Mouse (Mus musculus): ENCODE measurements around the gene Stk39.

The Stk39 gene

DNA sequence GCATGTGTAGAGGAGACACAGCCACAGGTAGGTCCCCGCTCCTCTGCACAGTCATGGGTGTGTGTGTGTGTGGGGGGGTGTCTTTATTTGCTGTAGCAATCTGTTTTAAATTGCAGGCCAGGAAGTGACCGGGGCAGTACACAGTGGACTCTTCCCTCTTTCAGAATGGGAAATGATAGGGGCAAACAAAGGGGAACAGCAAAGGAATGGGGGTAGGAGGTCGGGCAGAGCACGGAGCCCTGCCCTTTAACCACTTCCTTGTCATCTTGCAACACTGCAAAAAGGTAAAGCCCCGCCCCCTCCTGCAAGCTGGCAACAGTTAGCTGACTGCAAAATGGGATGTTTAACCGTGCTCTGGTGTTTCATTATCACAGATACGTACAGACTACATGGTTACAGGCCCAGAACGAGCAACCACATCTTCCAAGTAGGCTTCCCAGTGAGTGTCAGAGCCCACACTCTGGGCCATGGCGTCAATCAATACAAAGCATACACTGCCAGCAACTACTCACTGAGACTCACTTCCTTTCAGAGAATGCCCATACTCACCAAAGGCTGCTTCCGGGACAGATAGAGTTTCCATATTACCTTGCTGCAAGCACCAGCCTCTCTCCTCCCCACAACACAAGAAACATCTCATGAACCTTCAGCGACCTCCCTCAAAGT, 89.5 kb downstream of the Stk39 start:
- DNase-seq (ENCODE audit: low spot score in 2 of 2): peak in 1 of 2 experiments; percentile 8

DNA sequence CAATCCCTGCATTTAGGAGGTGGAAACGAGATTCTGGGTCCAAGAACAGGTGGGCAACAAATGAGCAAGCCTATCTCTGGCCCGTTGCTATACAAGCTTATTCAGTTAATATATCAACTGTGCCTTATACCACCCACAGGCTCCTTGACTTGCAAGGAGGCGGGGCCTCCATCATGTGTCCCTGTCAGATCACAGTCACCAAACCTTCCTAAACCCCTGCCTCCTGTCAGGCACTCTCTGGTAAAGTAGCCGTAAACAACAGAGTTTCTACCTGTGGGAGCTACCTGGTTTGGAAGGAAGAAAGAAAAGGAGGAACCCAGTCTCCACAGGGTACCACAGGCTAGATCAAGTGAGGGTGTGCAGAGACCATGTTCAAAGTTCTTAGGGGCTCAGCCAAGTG, 90.2 kb downstream of the Stk39 start:
- DNase-seq (ENCODE audit: low spot score in 2 of 2): no peak

DNA sequence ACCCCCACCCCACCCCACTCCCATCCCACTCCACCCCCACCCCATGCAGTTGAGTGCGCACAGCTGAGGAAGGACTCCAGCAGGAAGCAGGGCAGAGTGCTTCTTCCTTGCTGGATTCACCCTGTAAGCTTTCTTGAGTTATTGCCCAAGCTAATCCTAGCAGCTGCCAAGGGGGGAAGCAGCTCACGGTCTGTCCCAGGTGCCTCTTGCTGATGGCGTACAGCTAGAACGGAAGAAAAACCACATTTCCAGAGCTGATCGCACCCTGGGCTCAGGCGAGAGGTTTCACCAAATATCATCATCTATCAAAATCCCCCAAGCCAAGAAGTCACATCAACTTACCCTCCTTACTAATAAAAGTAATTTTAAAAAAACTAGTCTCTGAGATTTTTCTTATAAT, 90.9 kb downstream of the Stk39 start:
- DNase-seq (ENCODE audit: low spot score in 2 of 2): no peak

GRCm38 (mm10) chr2:68379631-68380030, 92.4 kb downstream of the Stk39 start:
- DNase-seq (ENCODE audit: low spot score in 2 of 2): no peak

- no peak for DNase-seq (ENCODE audit: low spot score in 2 of 2)
Observed at GRCm38 (mm10) chr2:68378319-68378718, 93.7 kb downstream of the Stk39 start.

DNA sequence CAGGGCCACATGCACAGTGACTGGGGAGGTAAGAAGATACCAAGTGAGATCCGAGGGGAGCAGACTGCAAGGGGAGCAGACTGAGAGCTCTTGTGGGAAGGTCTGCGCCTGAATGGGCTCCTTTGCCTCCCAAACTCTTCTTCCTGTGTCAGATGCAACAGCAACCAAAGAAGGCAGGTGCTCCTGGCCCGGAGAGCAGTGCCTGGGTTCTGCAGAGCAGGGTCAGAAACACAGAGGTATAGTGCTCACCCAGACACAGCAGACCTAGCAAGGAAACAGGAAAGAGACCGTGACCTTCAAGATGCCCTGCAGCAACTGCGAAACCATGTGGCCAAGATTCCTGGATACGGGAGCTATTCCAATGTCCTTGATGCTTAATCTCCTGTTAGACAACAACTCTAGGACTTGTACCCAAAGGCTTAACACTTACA, 94.8 kb downstream of the Stk39 start:
- DNase-seq (ENCODE audit: low spot score in 2 of 2): no peak

DNA sequence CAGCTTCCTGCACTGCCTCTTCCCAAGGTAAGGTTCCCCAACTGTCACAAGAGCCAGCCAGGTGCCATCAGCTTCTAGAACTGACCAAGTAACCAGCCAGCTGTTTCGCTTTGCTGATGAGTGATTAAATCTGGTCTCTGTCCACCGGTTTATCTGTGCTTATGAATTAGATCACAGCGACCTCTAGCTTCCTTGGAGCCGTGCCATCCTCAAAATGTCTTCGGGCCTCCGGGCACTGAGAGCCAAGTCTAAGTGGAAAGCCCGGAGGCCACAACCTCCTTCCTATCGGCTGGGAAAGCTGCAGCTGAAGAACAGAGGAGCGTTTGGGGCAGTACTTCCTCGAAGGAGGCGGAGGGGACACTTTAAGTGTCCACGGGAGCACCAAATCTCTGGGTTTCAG, 95.4 kb downstream of the Stk39 start:
- no peak for DNase-seq (ENCODE audit: low spot score in 2 of 2)

DNA sequence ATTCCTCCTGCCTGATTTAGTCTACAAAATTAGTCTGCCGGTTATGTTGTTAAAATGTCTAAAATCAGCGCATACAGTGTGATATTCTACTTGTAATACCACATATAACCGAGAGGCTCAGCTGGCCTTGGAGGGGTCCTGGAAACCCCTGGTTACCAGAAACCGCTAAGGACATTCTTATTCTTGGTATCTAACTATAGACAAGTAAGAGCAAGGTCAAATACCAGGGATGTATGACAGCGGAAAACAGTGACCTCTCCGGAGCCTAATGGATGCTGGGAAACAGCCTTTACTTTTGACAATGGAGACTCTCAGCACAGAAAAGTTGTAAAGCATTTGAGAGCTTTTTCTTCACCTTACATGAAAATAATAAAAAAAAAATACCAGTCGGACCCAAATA, 97.9 kb downstream of the Stk39 start:
- no peak for DNase-seq (ENCODE audit: low spot score in 2 of 2)

DNA sequence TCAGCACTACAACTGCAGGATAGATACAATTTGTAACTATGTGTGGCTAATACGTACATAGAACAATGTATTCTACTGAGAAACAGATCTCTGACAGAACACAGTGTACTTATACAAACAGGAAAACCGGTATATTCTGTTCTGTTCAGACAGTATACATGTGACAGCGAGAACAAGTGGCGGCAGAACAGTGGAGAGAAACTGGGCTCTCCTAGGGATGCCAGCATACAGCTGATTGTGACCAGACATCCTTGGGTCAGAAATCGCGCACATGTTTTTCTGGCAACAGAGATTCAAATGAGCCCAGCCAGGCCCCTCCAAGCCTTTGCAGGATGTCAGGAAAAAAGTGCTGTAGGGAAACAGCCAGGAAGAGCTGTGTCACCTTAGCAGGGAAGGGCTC, 100.2 kb downstream of the Stk39 start:
- no peak for DNase-seq (ENCODE audit: low spot score in 2 of 2)

GRCm38 (mm10) chr2:68370326-68370725, 101.7 kb downstream of the Stk39 start:
- DNase-seq (ENCODE audit: low spot score in 2 of 2): no peak

GRCm38 (mm10) chr2:68369080-68369479, 103.0 kb downstream of the Stk39 start:
- no peak for DNase-seq (ENCODE audit: low spot score in 2 of 2)

DNA sequence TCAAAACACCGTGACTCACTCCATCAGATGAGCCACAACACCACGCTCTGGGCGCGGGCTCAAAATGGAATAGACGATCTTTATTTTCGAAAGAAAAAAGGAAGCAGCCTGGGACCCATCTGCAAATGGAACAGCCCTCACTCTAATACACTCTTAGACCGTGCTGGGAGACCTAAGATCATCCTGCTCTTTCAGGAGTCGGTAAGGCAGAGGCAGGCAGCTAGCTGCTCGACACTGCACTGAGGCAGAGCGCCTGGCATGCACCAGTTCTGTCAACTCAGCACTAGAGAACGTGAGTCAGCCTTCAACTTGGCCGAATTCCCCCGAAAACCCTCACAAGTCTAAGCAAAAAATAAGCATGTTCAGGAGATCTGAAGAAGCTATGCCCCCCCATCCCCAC, 104.1 kb downstream of the Stk39 start:
- DNase-seq (ENCODE audit: low spot score in 2 of 2): no peak

DNA sequence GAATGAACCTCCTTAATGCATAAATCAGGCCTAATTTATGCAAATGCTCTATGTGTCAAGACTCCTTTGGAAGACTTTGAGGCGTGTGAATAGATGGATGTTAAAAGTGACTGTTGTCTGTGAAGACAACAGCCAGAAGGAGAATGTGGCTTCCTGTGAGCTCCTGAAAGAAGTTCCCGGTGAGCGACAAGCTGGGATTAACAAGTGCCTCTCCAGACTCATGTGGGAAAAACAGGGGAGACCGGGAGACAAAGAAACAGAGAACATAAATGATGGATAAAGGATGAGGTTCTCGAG, 105.2 kb downstream of the Stk39 start:
- DNase-seq (ENCODE audit: low spot score in 2 of 2): no peak

DNA sequence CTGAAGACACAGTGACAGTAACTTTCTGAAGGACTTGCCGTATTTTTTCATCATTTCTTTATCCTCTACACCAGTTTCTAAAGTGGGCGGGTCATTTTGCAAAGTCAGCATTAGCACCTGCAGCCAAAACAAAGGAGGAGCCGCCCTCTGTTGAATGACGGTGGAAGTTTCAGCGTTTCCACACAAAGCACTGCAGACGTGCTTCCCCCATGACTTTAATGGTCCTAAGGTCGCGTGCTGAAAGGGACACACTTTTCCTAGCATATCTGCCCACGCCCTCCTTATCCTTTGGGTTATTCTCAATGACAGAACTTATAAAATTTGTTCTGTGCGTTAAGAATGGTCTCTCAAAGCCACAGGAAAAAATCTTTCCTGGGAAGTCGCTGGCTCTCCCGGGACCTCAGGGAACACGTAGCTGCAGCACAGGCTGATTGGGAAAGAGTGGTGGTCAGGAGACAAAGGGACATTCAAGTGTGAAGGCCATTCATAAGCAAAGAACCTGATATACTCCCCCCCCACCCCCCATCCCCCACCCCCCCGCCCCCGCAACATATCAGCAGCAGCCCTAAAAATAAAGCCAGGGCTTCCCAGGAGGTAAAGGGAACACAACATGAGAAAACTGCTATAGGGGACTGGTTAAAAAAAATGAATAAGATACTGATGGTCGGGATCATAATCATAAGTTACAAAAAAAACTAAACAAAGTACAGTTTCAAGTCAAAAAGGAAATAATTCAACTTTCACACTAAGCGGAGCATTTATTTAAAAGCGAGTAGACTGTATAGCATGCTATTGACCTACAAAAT, 105.8 kb downstream of the Stk39 start:
- DNase-seq (ENCODE audit: low spot score in 2 of 2): no peak

DNA sequence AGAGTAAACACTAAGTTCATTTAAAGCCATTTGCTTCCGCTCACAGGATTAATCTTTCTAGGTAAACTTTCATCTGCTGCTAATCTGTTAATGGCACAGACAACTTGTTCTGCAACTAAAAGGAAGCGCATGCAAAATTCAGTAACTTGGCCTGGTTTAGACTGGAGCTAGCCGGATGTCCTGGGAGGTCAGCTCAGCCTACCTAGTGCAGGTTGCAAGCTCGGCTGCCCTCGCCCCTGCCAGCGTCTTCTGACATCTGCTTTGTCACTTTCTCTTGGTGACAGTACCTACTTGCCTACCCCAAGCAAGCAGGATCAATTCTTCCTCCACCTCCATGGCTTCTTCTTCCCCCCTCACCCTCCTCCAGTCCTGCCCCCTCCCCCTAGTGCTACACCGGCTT, 106.6 kb downstream of the Stk39 start:
- no peak for DNase-seq (ENCODE audit: low spot score in 2 of 2)

DNA sequence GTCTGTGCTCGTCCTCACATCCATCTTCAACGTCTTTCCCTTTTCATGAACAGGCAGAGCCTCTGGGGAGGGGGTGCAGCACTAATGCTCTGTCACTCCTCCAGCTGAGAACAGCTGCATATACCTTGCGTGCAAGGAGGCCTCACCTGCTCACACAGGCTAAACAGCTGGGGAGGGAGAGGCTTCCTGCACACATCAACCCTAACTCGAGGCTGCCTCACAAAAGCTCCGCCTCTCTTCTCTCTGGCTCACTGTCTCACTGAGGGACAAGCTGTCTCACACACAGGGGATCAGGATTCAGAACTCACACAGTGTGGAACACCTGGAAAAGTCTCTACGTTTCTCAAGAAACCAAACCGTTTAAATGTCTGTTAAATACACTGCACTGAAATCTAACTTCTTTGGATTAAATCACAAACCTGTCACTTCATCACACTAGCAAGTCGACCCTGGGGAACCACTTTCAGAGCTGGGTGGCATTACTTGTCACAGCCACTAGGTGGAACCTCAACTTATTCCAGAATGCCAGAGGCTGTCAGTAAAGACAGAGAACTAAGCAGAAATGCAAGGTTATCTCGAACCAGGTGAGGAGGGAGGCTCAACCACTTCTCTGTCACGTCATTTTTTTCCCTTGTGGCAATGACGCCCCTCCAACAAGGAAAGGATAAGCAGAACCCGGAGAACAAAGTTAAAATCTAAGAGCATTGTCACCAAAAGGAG, 107.7 kb downstream of the Stk39 start:
- no peak for DNase-seq (ENCODE audit: low spot score in 2 of 2)

GRCm38 (mm10) chr2:68363159-68363558, 108.9 kb downstream of the Stk39 start:
- DNase-seq (ENCODE audit: low spot score in 2 of 2): no peak

GRCm38 (mm10) chr2:68361701-68362100, 110.4 kb downstream of the Stk39 start:
- no peak for DNase-seq (ENCODE audit: low spot score in 2 of 2)

DNA sequence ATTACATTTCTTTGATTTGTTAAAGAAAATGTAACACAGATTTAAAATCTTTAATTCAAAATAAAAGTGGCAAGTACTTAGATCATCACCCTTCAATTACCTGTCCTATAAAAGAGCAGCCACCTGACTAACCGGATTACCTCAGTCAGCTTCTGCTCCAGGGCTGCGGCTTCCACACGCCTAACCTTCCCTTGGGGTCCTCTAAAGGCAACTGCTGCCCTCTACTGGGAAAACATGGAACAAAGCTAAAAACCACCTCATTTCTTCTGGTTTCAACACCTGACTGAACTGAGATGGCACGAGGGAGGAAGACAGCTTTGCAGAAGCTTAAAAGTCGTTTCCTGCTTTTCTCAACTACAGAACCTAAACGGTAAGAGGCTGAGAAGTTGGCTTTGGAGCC, 121.4 kb downstream of the Stk39 start:
- no peak for DNase-seq (ENCODE audit: low spot score in 2 of 2)

DNA sequence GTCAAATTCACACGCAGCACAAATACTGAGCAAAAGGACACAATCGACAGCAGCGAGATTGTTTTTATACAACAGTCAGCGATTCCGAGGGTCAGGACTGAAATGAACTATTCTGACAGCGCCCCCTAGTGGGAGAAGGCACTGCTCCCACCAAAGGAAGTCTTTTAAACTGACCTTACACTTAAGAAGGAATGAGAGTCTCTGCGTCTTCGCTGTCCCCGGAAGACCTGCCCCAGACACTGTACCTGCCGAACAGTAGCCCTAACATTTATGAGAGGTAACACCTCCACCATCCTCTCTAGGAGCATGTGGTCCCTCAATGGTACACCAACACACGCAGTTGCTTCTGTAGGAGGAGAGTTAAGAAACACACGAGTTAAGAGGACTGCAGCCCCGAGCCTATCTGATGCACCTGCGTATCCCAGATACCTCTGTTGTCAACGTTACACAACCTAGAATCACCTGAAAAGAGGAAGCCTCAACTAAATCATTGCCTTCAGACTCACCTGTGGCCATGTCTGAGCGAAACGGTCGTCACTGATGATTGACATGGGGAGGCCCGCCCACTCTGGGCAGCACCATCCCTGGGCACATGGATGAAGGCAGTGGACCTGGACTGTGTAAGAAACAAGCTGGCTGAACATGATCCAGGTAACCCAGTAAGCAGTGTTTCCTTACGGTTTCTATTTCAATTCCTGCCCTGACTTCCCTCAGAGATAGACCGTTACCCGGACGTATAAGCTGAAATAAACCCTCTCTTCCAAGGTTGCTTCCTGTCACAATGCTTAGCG, 122.3 kb downstream of the Stk39 start:
- peak in 1 of 2 experiments; percentile 31 for DNase-seq (ENCODE audit: low spot score in 2 of 2)

DNA sequence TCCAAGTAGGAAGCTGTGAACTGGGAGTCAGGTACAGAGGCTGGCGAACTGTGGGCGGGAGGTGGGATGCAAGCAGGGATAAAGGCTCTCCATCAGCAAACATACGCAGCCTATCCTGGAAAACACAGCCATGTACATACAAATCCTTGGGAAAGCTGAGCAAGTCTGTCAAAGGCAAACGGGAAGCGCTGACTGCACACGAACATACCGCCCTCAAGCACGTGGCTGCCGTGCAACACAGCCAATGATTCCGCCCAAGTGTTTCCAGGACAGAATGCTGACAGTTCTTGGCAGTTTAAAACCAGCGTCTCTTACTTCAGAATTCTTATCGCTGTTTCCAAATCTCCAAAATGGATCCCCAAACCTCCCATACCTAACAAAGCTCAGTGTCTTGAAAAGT, 123.1 kb downstream of the Stk39 start:
- DNase-seq (ENCODE audit: low spot score in 2 of 2): no peak

- DNase-seq (ENCODE audit: low spot score in 2 of 2): no peak
Observed at GRCm38 (mm10) chr2:68346606-68347237, 125.3 kb downstream of the Stk39 start.

All from spleen, postnatal 14 days (tissue).